Mouse (Mus musculus): Measurements from ENCODE around the gene Prkar1a. TPM values are rescaled to one million over a fixed set of nuclear protein-coding genes. Genes with fewer than 3 reads are reported as not detected.

Prkar1a gene
- polyA plus RNA-seq, 1 experiment, result 145 TPM

GRCm38 (mm10) chr11:109635871-109636395 is 13.3 kb upstream of the Prkar1a start:
- WGBS, result 72% methylated on average over 6 of the region's 6 CpGs
- DNase-seq, result no peak
- no peak overlapping the region for H3K4me3 ChIP-seq (ENCODE audit: control insufficient read depth, insufficient read depth, low read length)
- H3K27ac ChIP-seq (ENCODE audit: control insufficient read depth, insufficient read depth, low read length), result no peak overlapping the region
- H3K27me3 ChIP-seq (ENCODE audit: control insufficient read depth, insufficient read depth, low read length), result no peaks in the 10 kb centered on the region
- no peaks in the 10 kb centered on the region for H3K36me3 ChIP-seq (ENCODE audit: control insufficient read depth, insufficient read depth, low read length)
- no peak for TF ChIP-seq POLR2A (IDR thresholded peaks at IDR 0.05; ENCODE audit: control insufficient read depth, extremely low read depth, insufficient read depth, low read length, poor library complexity)
- no peak for TF ChIP-seq CTCF (IDR thresholded peaks at IDR 0.05; ENCODE audit: borderline replicate concordance, control insufficient read depth, extremely low read depth, insufficient read depth, low read length, poor library complexity)
- no peaks in the 10 kb centered on the region for H3K4me1 ChIP-seq (replicated peaks; ENCODE audit: control insufficient read depth, insufficient read depth, low read length)

- 87% methylated on average over 5 of the region's 5 CpGs for WGBS
- no peaks in the 10 kb centered on the region for H3K36me3 ChIP-seq (ENCODE audit: control insufficient read depth, insufficient read depth, low read length)
- no peaks in the 10 kb centered on the region for H3K4me1 ChIP-seq (replicated peaks; ENCODE audit: control insufficient read depth, insufficient read depth, low read length)
- no peak overlapping the region for H3K27ac ChIP-seq (ENCODE audit: control insufficient read depth, insufficient read depth, low read length)
- no peak for TF ChIP-seq CTCF (IDR thresholded peaks at IDR 0.05; ENCODE audit: borderline replicate concordance, control insufficient read depth, extremely low read depth, insufficient read depth, low read length, poor library complexity)
- TF ChIP-seq POLR2A (IDR thresholded peaks at IDR 0.05; ENCODE audit: control insufficient read depth, extremely low read depth, insufficient read depth, low read length, poor library complexity), result no peak
- no peak for DNase-seq
- no peaks in the 10 kb centered on the region for H3K27me3 ChIP-seq (ENCODE audit: control insufficient read depth, insufficient read depth, low read length)
- no peak overlapping the region for H3K4me3 ChIP-seq (ENCODE audit: control insufficient read depth, insufficient read depth, low read length)
Observed at GRCm38 (mm10) chr11:109641498-109642222, 7.5 kb upstream of the Prkar1a start.

- Histone ChIP-seq H3K27ac (ENCODE audit: control insufficient read depth, insufficient read depth, low read length) (no peak overlapping the region), H3K4me3 (ENCODE audit: control insufficient read depth, insufficient read depth, low read length) (no peak overlapping the region), H3K27me3 (ENCODE audit: control insufficient read depth, insufficient read depth, low read length) (no peaks in the 10 kb centered on the region), H3K36me3 (ENCODE audit: control insufficient read depth, insufficient read depth, low read length) (no peaks in the 10 kb centered on the region; the same call in 1 of the 2 replicates), H3K4me1 (replicated peaks; ENCODE audit: control insufficient read depth, insufficient read depth, low read length) (peaks cover 18% of the 10 kb centered on the region)
- 9% methylated on average over 7 of the region's 7 CpGs for WGBS
- TF ChIP-seq CTCF (IDR thresholded peaks at IDR 0.05; ENCODE audit: borderline replicate concordance, control insufficient read depth, extremely low read depth, insufficient read depth, low read length, poor library complexity) (no peak), POLR2A (IDR thresholded peaks at IDR 0.05; ENCODE audit: control insufficient read depth, extremely low read depth, insufficient read depth, low read length, poor library complexity) (no peak)
- no peak for DNase-seq
Observed at GRCm38 (mm10) chr11:109648510-109648909, 695 bp upstream of the Prkar1a start.

- peak overlapping the region; percentile 5; the same call in 1 of the 2 replicates for H3K27ac ChIP-seq (ENCODE audit: control insufficient read depth, insufficient read depth, low read length)
- peak overlapping the region; percentile 78 for H3K4me3 ChIP-seq (ENCODE audit: control insufficient read depth, insufficient read depth, low read length)
- peak; percentile 74 for DNase-seq
- no peak for TF ChIP-seq CTCF (IDR thresholded peaks at IDR 0.05; ENCODE audit: borderline replicate concordance, control insufficient read depth, extremely low read depth, insufficient read depth, low read length, poor library complexity)
- no peak for TF ChIP-seq POLR2A (IDR thresholded peaks at IDR 0.05; ENCODE audit: control insufficient read depth, extremely low read depth, insufficient read depth, low read length, poor library complexity)
- WGBS, result 2% methylated on average over 31 of the region's 31 CpGs
- peaks cover 10% of the 10 kb centered on the region for H3K36me3 ChIP-seq (ENCODE audit: control insufficient read depth, insufficient read depth, low read length)
- H3K4me1 ChIP-seq (replicated peaks; ENCODE audit: control insufficient read depth, insufficient read depth, low read length), result peaks cover 18% of the 10 kb centered on the region
- H3K27me3 ChIP-seq (ENCODE audit: control insufficient read depth, insufficient read depth, low read length), result no peaks in the 10 kb centered on the region
Observed at GRCm38 (mm10) chr11:109649975-109650701, 933 bp downstream of the Prkar1a start.

- no peaks in the 10 kb centered on the region for H3K27me3 ChIP-seq (ENCODE audit: control insufficient read depth, insufficient read depth, low read length)
- peaks cover 18% of the 10 kb centered on the region for H3K4me1 ChIP-seq (replicated peaks; ENCODE audit: control insufficient read depth, insufficient read depth, low read length)
- WGBS, result under 1% methylated on average over 90 of the region's 90 CpGs
- H3K36me3 ChIP-seq (ENCODE audit: control insufficient read depth, insufficient read depth, low read length), result peaks cover 12% of the 10 kb centered on the region
- H3K4me3 ChIP-seq (ENCODE audit: control insufficient read depth, insufficient read depth, low read length), result peak overlapping the region; percentile 78
- DNase-seq, result peak; percentile 93
- H3K27ac ChIP-seq (ENCODE audit: control insufficient read depth, insufficient read depth, low read length), result peak overlapping the region; percentile 15; the same call in 1 of the 2 replicates
- TF ChIP-seq POLR2A (IDR thresholded peaks at IDR 0.05; ENCODE audit: control insufficient read depth, extremely low read depth, insufficient read depth, low read length, poor library complexity), result peak; percentile 95
- 0 out of 2 replicates have a peak, but pooled peaks have one; percentile 19 for TF ChIP-seq CTCF (IDR thresholded peaks at IDR 0.05; ENCODE audit: borderline replicate concordance, control insufficient read depth, extremely low read depth, insufficient read depth, low read length, poor library complexity)
Observed at GRCm38 (mm10) chr11:109650788-109651565, 1.8 kb downstream of the Prkar1a start.

Measured in thymus, adult 2 months (tissue).